Mouse (Mus musculus) mouse embryonic stem cell (cell line): ENCODE results near the gene Nr1d1.

Experiments used
- in situ Hi-C, 2 experiments: fragments of 300-500 bp; cut with MboI; formaldehyde crosslinking; loops; 1 replicate in 1 of 2; 3 replicates in 1 of 2; pipeline ENCODE4 v1.14.3; 2019 to 2020; ENCODE audit warnings: low sequenced_read_pairs in 2 of 2, low pct_unique_long_range_greater_than_20kb in 1 of 2, mixed read lengths in 1 of 2; ENCODE audit not compliant: unreplicated experiment in 1 of 2

Nr1d1 gene

DNA sequence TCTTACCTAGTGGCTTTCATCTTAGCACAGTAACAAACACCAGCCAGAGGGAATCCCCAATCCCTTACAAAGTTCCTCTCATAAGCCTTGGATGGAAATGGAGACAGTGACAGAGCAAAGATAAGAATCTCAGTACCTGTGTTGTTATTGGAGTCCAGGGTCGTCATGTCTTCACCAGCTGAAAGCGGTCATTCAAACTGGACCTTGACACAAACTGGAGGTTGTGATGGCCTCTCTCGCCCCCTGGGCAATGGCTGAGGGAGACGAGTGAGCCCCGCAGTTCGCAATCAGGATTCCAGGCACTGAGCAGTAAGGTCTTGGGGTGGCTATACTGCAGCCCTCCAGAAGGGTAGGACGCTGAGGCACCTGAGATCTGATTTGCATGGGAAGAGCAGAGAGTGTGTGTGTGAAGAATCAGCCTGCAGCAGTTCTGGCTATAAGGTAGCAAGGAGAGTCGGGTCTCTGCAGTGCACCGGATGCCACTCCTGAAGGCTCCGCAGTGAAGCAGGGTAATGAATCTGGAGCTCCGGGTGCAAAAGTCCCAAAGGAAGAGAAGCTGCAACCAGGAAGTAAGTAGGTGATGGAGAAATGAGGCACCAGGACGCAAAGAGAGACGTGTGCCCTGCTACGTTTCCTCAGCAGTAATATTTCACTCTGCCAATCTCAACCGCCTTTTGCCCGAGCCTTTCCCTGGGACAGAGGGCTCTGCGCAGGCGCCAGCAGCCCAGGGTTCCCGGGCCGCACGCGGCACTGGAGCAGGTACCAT lies at the start of gene Nr1d1:
Gene Nr1d1, minus strand, starts transcription at position 752 of the 766 bp plus-strand sequence.
- in situ Hi-C loops: no loop called here

DNA sequence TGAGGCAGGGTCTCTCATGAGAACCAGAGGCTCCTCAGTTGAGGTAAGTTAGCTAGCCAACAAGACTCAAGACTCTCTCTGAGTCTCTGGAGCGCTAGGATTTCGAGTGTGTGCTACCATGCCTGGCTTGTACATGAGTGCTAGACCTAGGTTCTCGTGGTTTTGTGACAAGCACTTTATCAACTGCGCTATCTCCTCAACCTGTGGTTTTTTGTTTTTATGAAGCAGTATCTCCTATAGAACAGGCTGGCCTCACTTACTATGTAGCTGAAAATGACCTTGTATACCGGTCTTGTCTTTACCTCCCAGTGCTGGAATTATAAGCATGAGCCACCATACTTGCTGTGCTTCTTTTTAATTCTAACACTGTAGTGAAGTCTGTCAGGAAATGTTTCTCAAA lies 45.8 kb upstream of the Nr1d1 start:
- in situ Hi-C loops: no loop called here

DNA sequence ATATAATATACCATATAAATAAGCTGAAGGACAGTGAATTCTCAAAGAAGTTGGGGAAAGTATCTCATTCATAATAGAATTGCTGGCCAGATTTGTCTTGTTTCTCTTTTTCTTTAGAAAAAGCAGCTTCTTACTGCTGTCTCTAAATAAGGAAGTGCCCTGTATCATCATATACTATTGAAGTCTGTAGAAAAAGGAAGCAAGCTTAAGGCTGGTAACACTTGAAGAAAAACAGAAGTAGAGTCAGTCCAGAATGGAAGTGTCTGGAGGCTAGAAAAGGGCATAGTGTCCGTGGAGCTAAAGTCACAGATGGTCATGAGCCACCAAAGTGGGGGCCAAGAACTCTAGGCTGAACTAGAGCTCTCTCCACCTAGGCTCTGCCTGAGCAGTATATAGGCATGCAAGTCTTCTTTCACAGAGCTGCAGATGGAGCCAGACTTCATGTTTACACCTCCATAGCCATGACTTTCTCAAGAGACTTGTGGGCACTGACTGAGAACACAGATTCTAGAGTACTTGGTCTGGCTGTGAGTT lies 41.6 kb upstream of the Nr1d1 start:
- in situ Hi-C loops: no loop called here

- in situ Hi-C loops: no loop called here
These were observed 35.6 kb upstream of the Nr1d1 start for GRCm38 (mm10) chr11:98810686-98811085.

DNA sequence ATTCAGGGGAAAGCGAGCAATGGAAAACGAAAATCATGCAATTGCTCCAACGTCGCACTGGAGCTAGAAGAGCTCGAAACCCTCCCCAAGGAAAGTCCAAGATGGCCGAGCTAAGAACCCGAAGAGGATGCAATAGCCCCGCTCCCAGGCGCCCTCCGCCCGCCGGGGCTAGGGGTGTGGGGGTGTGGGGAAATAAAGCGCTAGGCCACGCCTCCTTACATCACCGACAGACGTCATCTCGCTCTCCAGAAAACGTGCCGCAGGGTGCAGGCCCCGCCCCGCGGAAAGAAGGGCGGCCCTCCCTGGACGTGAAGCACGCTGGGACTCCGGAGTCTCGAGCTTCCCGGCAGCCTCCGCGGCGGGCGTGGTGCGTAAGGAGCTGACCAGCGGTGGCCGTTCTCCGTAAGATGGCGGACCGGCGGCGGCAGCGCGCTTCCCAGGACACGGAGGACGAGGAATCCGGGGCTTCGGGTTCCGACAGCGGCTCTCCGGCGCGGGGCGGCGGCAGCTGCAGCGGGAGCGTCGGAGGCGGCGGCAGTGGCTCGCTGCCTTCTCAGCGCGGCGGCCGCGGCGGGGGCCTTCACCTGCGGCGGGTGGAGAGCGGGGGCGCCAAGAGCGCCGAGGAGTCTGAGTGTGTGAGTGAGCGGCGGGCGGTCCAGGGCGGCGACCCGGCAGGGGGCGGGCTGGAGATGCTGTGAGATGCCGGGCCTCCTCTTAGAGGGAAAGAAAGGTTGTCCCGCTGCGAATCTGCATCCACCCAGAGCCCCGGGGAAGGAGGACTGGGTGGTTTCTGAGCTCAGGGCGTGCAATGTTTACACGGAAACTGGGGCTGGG lies 34.5 kb upstream of the Nr1d1 start:
- in situ Hi-C loops: no loop called here

- in situ Hi-C loops: no loop called here
These were observed 33.3 kb upstream of the Nr1d1 start for GRCm38 (mm10) chr11:98808417-98808816.

- in situ Hi-C loops: no loop called here
These were observed 29.5 kb upstream of the Nr1d1 start, which contains the start of gene Casc3 for GRCm38 (mm10) chr11:98804605-98805004. Gene Casc3, plus strand, starts transcription at chr11:98804905.

GRCm38 (mm10) chr11:98797909-98798308 lies 22.8 kb upstream of the Nr1d1 start:
- in situ Hi-C loops: no loop called here

DNA sequence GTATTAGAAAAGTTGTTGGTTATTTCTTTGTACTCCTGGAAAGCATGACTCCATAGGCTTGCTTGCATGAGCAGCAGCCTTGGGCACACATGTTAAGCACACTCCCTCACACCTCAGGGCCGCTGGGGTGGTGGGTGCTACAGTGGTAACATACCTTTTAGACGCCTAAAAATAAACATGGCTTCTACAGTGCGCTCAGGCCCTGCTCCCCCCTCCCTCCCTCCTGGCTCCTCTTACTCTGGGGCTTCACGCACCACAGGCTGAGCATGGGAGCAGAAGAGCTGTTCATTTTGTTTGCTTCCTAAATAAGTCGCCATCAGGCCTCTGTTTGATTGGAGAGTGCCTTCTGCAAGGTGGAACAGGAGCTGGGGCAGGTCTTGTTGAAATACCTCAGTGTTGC lies 22.2 kb upstream of the Nr1d1 start:
- in situ Hi-C loops: no loop called here

DNA sequence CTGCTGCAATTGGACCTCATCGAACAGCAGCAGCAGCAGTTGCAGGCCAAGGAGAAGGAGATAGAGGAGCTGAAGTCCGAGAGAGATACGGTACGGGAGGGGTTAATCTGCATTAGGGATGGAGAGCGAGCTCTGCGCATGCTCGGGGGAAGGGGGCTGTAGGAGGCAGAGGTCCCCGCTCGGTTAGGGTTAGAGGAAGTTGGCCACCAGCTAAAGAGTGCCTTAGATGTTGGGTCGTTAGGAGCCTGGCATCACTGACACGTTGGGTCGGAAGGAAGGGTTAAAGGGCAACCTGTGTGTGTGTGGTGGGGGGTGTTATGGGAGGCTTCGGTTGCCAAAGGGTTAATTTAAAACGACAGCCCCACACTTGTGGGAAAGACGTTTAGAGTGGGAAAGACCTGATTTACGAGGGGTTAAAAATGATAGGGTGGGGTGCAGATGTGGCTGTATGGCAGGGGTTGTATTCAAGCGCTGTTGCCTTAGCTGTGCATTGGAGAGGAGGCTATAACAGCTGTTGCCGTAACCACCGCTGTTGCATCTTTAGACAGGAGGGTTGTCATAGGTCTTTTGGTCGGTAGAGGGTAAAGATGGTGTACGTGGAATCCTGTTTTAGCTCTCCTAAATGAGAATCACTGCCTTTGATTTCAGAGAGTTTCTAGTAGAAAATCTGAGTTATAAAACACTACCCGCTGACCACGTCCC lies 21.5 kb upstream of the Nr1d1 start:
- in situ Hi-C loops: no loop called here

- in situ Hi-C loops: no loop called here
These were observed 20.8 kb upstream of the Nr1d1 start for GRCm38 (mm10) chr11:98795714-98796514.

- in situ Hi-C loops: no loop called here
These were observed 20.0 kb upstream of the Nr1d1 start, which contains the start of gene Msl1 for GRCm38 (mm10) chr11:98795015-98795713. Gene Msl1, plus strand, starts transcription at chr11:98795516.

GRCm38 (mm10) chr11:98794469-98795014 lies 19.4 kb upstream of the Nr1d1 start:
- in situ Hi-C loops: no loop called here

DNA sequence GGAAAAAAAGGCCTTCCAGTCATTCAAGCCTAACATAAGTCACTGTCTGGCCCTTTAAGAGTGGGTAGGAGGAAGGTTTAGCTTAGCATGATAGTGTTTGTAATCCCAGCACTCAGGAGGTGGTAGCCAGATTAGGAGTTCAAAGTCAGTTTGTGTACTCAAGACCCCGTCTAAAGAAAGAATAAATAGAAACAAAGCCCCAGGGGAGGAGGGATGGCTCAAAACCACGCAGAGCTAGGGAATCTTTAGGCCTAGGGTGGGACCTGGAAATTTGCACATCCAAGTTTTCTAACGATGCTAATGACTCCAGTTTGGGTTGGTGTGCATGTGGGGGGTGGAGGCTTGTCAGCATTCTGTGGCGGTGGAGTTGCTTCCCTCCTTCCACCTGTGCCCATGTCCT lies 16.9 kb upstream of the Nr1d1 start:
- in situ Hi-C loops: no loop called here

- in situ Hi-C loops: no loop called here
These were observed 16.3 kb upstream of the Nr1d1 start for GRCm38 (mm10) chr11:98791448-98791847.

- in situ Hi-C loops: no loop called here
These were observed 15.6 kb upstream of the Nr1d1 start for GRCm38 (mm10) chr11:98790631-98791205.

DNA sequence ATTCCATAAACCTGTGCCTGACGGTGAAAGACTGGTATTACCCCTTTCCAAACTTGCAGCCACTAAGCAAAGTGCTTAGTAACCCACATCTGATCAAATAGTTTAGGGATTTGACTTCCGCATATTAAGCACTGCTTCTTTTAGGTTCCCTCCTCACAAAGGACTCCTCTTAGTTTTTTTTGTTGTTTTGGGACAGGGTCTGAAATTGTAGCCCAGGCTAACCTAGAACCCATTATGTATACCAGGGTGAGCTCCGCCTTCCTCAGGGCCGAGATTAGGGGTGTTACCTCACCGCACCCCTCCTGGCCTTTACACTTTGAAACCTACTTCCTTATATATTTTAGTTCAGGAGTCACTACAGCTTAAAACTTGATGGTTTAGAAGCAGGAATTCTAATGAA lies 14.7 kb upstream of the Nr1d1 start:
- in situ Hi-C loops: loop anchor here in 1 of 2 experiments (10.0 kb wide), 1 partner anchor 55 kb away; no protein-coding TSS in a partner anchor
